Mouse (Mus musculus) kidney, postnatal 25 days (tissue): ENCODE data around the gene Ankrd11.

Experiments
- DNase-seq, 2 experiments: peaks; one replicate each; pipeline ENCODE4 v3.0.0; 2021; ENCODE audit warnings: mixed read lengths in 2 of 2

Gene Ankrd11

DNA sequence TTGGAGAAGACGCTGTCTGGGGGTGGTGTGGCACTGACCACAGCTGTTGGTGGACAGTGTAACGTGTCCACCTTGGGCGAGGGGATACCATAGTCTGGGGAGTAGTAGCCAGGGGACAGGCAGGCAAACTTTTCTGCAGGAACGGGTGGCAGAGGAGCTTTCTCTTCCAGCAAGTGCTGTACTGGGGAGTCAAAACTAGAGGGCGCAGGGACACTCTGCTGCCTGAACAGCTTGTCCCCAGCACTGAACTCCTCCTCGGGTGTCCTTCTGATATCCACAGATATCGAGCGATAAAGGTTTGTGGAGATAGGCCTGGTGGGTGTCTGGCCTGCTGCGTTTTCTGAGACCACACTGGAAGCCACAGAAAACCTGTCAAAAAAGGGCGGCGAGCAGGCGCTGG is 150.6 kb downstream of the Ankrd11 start:
- DNase-seq = no peak

GRCm38 (mm10) chr8:122883671-122884070 is 158.4 kb downstream of the Ankrd11 start:
- no peak for DNase-seq

GRCm38 (mm10) chr8:122880302-122880701 is 161.8 kb downstream of the Ankrd11 start:
- DNase-seq = no peak

GRCm38 (mm10) chr8:122878231-122878630 is 163.8 kb downstream of the Ankrd11 start:
- DNase-seq = no peak

DNA sequence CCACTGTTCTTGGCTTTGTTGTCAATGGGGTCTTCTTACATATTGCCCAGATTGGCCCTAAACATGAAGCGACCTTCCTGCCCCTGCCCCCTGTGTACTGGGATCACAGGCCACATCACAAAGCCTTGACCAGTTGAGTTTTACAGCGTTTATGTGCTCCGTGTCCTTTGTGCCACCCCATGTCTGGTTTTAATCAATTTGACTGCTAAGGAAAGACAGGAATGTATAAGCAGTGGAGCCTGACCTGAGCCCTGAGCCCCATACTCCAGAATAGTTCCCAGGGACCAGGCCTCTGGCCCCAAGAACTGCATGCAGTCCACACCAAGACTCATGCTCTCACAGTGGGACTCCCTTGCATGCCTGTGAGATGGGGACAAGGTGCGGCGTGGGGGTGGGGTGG is 166.9 kb downstream of the Ankrd11 start:
- DNase-seq = no peak

DNA sequence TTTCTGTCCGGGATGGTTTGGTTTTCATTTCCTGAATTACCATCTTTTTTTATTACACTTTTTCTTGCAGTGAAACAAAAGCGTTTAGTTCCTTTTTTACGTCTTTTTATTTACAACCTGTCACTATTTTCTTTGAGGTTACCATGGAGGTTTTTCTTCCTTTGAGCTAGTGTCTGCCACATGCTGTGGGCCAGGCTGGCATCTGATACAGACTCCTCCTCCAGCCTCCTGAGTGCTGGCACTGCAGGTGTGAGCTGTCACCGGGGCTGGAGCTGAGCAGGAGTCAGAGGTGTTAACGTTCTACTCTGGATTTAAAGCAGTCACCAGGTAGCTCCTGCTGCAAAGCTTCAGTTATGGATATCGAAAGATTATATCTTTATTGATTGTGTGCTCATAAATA is 168.9 kb downstream of the Ankrd11 start:
- DNase-seq = no peak

GRCm38 (mm10) chr8:122871663-122872062 is 170.4 kb downstream of the Ankrd11 start:
- no peak for DNase-seq

DNA sequence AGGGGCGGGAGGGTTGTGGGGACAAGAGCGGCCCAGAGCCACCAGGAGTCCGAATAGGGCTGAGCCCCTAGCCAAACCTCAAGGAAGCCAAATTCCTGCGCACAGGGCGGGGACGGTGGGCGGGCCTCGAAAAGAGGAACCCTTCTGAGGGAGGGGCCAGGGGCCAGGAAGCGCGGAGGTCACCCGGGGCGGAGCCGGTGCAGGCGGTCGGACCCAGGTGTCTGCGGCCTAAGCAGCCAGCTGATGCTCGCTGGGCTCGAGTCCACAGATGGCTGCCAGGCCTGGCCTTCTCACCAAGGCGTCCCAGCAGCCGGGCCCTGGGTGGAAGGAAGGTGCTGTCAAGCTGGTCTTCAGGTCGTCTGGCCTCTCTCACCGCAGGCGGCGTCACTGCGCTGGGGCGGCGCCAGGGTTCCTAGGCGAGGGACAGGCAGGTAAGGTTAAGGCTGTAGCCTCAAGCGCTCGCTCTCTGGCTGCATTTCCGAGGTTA is 171.7 kb downstream of the Ankrd11 start:
- DNase-seq = peak; percentile 7 to 51

DNA sequence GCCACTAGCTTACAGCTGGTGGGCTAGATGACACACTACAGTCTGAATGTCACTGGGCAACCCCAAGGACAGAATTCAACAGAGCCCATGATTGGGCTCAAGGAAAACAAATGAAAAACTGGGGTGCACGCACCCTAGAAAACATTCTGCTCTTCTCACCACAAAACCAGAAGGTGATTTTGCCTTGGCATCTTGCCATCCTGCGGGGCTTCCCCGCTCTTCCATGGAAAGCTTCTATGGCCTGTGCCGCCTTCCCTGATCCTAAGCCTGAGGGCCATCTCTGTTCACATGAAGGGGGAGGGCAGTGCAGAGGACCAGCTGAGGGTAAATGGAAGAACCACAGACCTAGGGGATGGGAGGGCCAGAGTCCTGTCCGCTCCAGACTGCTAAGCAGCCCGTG is 174.1 kb downstream of the Ankrd11 start:
- DNase-seq = no peak

DNA sequence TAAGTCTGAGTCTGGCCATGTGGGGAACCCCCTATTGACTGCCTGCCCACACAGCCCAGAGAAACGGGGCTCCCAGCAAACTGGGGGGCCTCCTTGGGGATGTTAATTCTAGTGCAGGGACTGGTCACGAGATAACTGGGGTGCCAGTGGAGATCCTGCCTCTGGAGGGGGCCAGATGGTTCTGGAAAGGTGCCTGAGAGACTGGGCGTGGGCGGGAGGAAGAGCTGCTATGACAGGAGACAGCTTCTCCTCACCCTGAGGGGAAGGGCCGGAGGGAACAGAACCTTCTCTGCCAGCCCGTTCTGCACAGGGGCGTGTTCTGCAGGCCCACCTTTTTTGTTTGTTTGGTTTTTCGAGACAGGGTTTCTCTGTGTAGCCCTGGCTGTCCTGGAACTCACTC is 175.8 kb downstream of the Ankrd11 start:
- no peak for DNase-seq

GRCm38 (mm10) chr8:122865441-122865840 is 176.6 kb downstream of the Ankrd11 start:
- DNase-seq = no peak

- no peak for DNase-seq
Measured at GRCm38 (mm10) chr8:122864719-122865129, 177.4 kb downstream of the Ankrd11 start.

DNA sequence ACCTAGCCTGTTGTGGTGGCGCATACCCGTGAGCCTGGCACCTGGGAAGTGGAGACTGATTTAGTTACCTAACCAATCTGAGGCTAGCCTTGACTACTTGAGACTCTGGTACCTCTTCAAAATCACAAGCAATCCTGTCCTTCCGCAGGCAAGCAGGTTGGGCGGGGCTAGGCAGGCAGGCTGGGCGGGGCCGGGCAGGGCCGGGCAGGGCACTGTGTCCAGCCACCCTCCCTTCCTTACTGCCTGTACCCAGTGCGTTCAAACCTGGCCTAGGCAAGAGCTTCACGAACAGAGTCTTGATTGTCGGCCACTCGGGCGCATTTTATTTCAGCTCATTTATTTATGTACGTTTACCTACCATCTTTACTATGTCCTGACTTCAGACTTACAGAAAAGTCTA is 182.2 kb downstream of the Ankrd11 start:
- no peak for DNase-seq

- DNase-seq = no peak
Measured at GRCm38 (mm10) chr8:122856288-122856687, 185.8 kb downstream of the Ankrd11 start.

DNA sequence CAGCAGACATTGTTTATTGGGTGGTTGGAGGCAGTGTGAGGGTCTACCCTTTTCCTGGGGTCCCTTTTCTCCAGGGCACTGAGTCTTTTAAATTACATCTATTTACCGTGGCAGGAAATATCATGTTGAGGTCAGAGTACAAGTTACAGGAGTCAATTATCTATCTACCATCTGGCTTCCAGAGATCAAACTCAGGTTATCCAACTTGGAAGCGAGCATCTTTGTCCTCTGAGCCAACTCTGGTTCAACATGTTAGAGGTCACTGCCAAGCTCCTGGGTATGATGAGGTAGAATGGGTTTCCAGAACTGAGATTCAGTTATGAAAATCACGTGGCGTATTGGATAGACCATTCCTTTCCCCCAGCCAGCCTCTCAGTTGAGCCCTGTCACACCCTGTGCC is 187.0 kb downstream of the Ankrd11 start:
- DNase-seq = no peak

DNA sequence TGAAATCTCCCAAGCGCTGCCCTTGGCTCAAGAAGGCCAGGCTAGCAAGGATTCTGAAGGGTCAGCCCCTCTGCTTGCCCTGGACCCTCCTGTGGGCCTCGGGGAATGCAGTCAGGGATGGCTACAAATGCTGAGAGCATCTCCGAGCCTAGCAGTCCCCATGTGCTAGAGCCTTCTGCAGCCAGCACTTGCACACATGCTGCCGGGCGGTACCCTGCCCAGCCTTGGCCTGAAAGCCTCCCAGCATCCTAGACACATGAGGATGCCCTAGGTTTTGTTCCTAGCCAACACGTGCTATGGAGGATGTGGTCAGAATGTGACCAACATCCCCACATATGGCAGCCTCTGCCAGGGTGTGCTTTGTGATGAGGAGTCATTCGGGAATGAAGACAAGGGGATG is 187.7 kb downstream of the Ankrd11 start:
- DNase-seq = no peak

GRCm38 (mm10) chr8:122853340-122853771 is 188.7 kb downstream of the Ankrd11 start:
- DNase-seq = no peak

DNA sequence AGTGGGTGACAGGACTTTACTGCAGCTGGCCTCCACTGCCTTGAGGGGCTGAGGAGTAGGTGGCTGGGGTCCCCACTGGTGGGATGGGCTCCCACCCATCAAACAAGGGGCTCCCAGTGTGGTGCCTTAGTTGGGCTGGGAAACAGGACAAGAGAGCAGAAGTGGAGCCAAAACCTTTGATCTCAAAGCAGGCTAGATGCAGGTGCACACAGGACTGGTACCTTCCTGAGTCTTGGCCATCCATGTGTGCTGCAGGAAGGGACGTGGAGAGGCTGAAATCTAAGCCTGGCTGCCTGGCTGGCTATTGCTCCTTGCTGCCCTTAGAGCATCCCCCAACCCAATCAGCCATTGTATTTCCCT is 189.6 kb downstream of the Ankrd11 start:
- no peak for DNase-seq

- no peak for DNase-seq
Measured at GRCm38 (mm10) chr8:122851692-122852545, 190.2 kb downstream of the Ankrd11 start.

GRCm38 (mm10) chr8:122850641-122851240 is 191.3 kb downstream of the Ankrd11 start:
- no peak for DNase-seq

DNA sequence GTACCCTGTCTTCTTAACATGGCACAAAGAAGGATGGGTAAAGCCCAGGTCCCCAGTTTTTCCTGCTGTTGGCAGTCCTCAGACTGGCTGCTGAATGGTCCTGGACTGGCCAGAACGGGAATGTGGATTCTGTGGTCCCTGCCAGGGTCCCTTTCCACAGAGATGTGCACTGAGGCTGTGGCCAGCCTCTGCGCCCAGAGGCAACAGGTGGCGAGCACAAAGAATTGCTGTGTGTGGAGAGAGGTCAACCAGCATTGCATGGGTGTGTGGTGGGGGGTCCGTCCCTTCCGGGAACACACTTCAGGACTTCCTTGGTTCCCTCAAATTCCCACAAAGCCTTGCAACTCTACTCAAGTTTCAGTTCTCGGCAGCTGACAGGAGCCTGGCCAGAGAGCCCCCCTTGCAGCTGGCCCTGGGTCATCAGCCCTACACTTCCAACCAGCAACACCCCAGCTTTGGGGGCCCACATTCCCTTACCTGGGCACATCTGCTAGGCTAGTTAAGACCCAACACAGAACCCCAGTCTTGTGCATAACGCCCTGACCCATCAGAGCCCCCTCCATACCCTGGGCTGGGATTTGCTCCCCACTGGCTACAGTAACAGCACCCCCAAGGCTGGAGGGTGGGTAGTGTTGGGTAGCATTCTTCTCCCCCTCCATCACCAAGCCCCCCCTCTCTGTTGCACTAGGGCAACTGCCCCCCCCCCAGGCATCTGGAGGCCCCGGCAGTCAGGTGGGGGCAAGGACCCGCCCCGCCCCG is 192.7 kb downstream of the Ankrd11 start:
- DNase-seq = no peak

GRCm38 (mm10) chr8:122847829-122848561 is 194.1 kb downstream of the Ankrd11 start, which contains the start of gene Cdh15:
Gene Cdh15, plus strand, starts transcription at chr8:122847966.
- DNase-seq = peak; percentile 38 to 62

DNA sequence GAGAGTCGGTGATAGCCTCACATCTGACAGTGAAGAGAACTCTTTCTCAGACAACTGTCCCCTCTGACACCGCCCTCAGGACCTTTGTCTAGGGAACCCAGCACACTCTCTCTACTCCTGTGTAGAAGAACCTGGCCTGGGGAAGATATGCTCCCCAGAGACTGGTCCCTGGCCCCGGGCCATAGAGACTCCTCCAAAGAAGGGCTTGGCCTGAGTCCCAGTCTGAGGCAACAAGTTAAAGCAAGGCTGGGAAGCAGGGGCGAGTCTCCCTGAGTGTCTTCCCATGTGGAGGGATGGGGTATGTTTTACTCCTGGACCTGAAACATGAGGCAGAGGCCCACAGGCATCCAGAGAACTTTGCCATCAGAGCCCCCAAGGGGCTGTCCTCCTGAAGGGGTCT is 196.4 kb downstream of the Ankrd11 start:
- DNase-seq = peak; percentile 27 to 45
